In genomic region chr4:119050867-119051353, GRCm38 (mm10) we compare ENCODE assay signal across 13 mouse cellular contexts. TPM values are rescaled to one million over a fixed set of nuclear protein-coding genes. Genes with fewer than 3 reads are reported as not detected.
DNase-seq lines count a peak whose midpoint lies in the region; ATAC-seq and TF ChIP-seq lines count a peak whose summit lies in the region.
"Had no signal": no experiment of that assay in that cellular context is flagged by ENCODE, and none has a peak within 500 bp of the region (broad histone marks: within the 10 kb centered on the region; RNA-seq: fewer than 3 reads in every experiment).

No protein-coding gene starts in this region.

- no peaks in the 10 kb centered on the region for H3K27me3 ChIP-seq in heart, embryonic 10.5 days (ENCODE audit: insufficient read depth, poor library complexity, severe bottlenecking)
- H3K27me3 ChIP-seq in lung, embryonic 14.5 days (ENCODE audit: insufficient read depth, low read length), result no peaks in the 10 kb centered on the region
- H3K27me3 ChIP-seq in liver, postnatal 0 days (ENCODE audit: insufficient read depth, low read length), result no peaks in the 10 kb centered on the region

- DNase-seq in heart, embryonic 10.5 days (ENCODE audit: low spot score), result peak; percentile 94
- DNase-seq in heart, postnatal 4 days, result no peak
- no peak for DNase-seq in lung, embryonic 14.5 days
- DNase-seq in lung, postnatal 14 days, result no peak
- peak; percentile 76 for DNase-seq in c-Kit-negative CD71-positive TER-119-positive erythroid progenitor cells, embryonic 14.5 days (ENCODE audit: low read depth, low spot score)
- DNase-seq in liver, postnatal 0 days, result peak; percentile 39
- DNase-seq in embryo, embryonic 11 days, result no peak
- no peak for DNase-seq in embryo, embryonic 10.5 days (ENCODE audit: low spot score)
- DNase-seq: adrenal gland, postnatal 36 days; cerebellum, adult 2 months had no signal

- H3K4me2 ChIP-seq in lung, embryonic 14.5 days, result no peak overlapping the region
- H3K4me2 ChIP-seq in liver, postnatal 0 days (ENCODE audit: low read depth, low read length), result peak overlapping the region; percentile 31

- H3K4me1 ChIP-seq in heart, embryonic 10.5 days, result peaks cover 59% of the 10 kb centered on the region
- no peaks in the 10 kb centered on the region for H3K4me1 ChIP-seq in lung, embryonic 14.5 days (ENCODE audit: insufficient read depth)
- peaks cover 42% of the 10 kb centered on the region for H3K4me1 ChIP-seq in liver, postnatal 0 days (ENCODE audit: insufficient read depth)

- TF ChIP-seq CTCF in lung, embryonic 14.5 days (IDR thresholded peaks at IDR 0.05; ENCODE audit: low read depth), result no peak
- no peak for TF ChIP-seq CTCF in liver, postnatal 0 days (IDR thresholded peaks at IDR 0.05; ENCODE audit: low read depth)

- peak overlapping the region; percentile 31 for H3K4me3 ChIP-seq in heart, embryonic 10.5 days
- no peak overlapping the region for H3K4me3 ChIP-seq in lung, embryonic 14.5 days (ENCODE audit: low read depth, low read length)
- H3K4me3 ChIP-seq in liver, postnatal 0 days (ENCODE audit: low read depth, low read length), result peak overlapping the region; percentile 20; the same call in 1 of the 2 replicates
- H3K4me3 ChIP-seq: layer of hippocampus, adult 2 months had no signal

- ATAC-seq in lung, embryonic 14.5 days (ENCODE audit: insufficient read depth), result peak; percentile 69
- ATAC-seq in liver, postnatal 0 days, result peak; percentile 95
- ATAC-seq: forebrain, embryonic 16.5 days; inflammation-experienced regulatory T-cells, adult 6 months had no signal

- H3K9me3 ChIP-seq in heart, embryonic 10.5 days, result no peaks in the 10 kb centered on the region
- no peaks in the 10 kb centered on the region for H3K9me3 ChIP-seq in lung, embryonic 14.5 days (ENCODE audit: low read depth, low read length)
- H3K9me3 ChIP-seq in liver, postnatal 0 days (ENCODE audit: low read length), result no peaks in the 10 kb centered on the region

- WGBS in heart, embryonic 10.5 days, result 34% methylated on average over 2 of the region's 2 CpGs
- WGBS in lung, embryonic 14.5 days, result 19% methylated on average over 2 of the region's 2 CpGs
- WGBS in liver, postnatal 0 days (ENCODE audit: insufficient replicate concordance), result 23% methylated on average over 2 of the region's 2 CpGs

- H3K9ac ChIP-seq in lung, embryonic 14.5 days, result no peak overlapping the region; the same call in 1 of the 2 replicates
- H3K9ac ChIP-seq in liver, postnatal 0 days (replicated peaks), result peak overlapping the region; percentile 44; the same call in 1 of the 2 replicates

- H3K27ac ChIP-seq in heart, embryonic 10.5 days, result peak overlapping the region; percentile 88
- peak overlapping the region; percentile 69 for H3K27ac ChIP-seq in lung, embryonic 14.5 days (ENCODE audit: low read depth)
- peak overlapping the region; percentile 86 for H3K27ac ChIP-seq in liver, postnatal 0 days (ENCODE audit: low read depth)
- H3K27ac ChIP-seq: layer of hippocampus, adult 2 months had no signal

- no peaks in the 10 kb centered on the region for H3K36me3 ChIP-seq in heart, embryonic 10.5 days
- H3K36me3 ChIP-seq in lung, embryonic 14.5 days (ENCODE audit: insufficient read depth), result no peaks in the 10 kb centered on the region
- no peaks in the 10 kb centered on the region for H3K36me3 ChIP-seq in liver, postnatal 0 days (replicated peaks; ENCODE audit: insufficient read depth, low read length)

- TF ChIP-seq EP300 in liver, postnatal 0 days (IDR thresholded peaks at IDR 0.05; ENCODE audit: low read depth), result peak; percentile 93

RNA-seq across cellular contexts. Expression of gene Slc2a1, which starts 57.6 kb away (rescaled TPM):
- 549 and 607 TPM in 2 replicates for polyA plus RNA-seq in heart, embryonic 10.5 days (2016; fragmentation: Nextera tagmentation; extraction: Ambion mirVana)
- total RNA-seq in heart, postnatal 4 days (2021), result 10 to 100 TPM; 15.2 to 16.2 TPM
- 70.7 and 83.1 TPM in 2 replicates for polyA plus RNA-seq in lung, embryonic 14.5 days (2014; fragmentation: Nextera tagmentation; extraction: Ambion mirVana)
- 25.4 and 29.6 TPM in 2 replicates for polyA plus RNA-seq in liver, postnatal 0 days (2015; fragmentation: Nextera tagmentation; extraction: Ambion mirVana)

Comparison
In these comparisons a context has a peak if more than half of its experiments do, and no peak if none do; other contexts are left out.
1. DNase-seq: peak in heart, embryonic 10.5 days (single experiment), c-Kit-negative CD71-positive TER-119-positive erythroid progenitor cells, embryonic 14.5 days (single experiment) and liver, postnatal 0 days (single experiment); none in heart, postnatal 4 days (single experiment), lung, embryonic 14.5 days (single experiment), lung, postnatal 14 days (single experiment), embryo, embryonic 11 days (single experiment) and embryo, embryonic 10.5 days (single experiment).
2. Peak in every context shown above with its lines, with median percentiles within 50 percentile points of each other: H3K27ac ChIP-seq.